Mouse (Mus musculus) adrenal gland, adult 2 months (tissue): ENCODE measurements at regions not wholly inside any gene's neighbourhood (a gene's known extent, or its start where the extent isn't known, plus 50 kb on each side); places are given as distances from the start of the nearest gene placed in this dataset.

ENCODE experiments used
- DNase-seq: peaks from one replicate; pipeline ENCODE4 v3.0.0; 2021

DNA sequence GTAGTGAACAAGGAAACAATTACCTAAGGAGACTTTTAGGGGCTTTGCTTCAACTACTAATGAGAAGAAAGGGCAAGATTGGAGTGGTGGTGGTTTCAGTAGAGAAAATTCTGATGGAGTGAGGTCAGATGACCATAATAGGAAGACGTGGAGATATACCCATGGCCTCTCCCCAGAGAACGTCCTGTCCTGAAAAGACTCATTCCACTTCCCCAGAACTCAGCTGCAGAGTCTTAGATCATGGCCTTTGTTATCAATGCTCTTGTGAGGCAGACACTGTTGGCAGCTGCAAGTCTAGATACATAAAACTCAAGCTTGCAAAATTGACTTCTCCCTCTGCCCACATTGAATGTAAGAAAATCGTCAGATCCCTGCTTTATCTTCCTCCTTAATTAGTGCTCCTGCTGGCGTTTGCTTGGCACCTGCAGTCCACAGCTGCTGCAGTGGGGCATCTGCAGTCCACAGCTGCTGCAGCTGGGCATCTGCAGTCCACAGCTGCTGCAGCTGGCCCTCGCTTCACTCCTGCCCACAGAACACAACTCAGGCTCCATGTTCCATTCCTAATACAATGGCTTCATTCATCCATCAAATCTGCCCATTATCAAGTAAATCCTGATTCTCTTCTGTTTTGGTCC lies 162.5 kb downstream of the Cxcl12 start:
- no peak for DNase-seq

DNA sequence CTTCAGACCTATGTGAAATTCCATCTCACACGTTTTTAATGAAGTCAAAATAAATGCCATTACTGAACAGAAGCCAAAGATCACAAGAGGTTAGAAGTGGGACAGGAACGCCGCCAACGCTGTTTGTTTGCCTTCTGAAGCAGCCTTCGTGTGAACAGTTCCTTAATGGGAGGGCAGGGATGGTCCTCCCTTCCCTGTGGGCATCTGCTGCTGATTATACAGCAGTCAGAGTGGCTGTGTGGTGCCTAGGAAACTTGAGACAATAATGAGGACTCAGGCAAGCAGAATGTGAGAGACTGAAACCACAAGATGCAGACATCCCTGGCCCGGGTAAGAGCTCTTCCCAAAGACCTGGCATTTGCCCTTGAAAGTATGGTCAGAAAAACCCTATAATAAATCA lies 164.3 kb downstream of the Cxcl12 start:
- no peak for DNase-seq

DNA sequence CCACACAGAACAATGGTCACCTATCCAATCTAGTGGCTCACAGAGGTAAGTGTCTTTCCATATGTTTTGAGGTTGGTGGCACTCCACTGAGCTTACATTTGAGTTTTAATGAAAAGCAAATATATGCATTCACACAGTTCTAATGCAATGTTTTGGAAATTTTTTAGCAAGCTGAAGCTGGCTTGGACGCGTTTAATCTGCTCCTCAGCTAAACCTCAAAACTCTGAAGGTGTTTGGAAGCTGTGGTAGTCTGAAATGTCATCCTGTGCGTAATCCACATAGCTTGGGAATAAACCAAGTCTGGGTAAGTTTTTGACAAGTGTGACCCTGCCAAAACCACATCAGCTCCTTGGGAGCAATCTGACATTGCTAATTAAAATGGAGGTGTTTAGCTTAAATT lies 173.8 kb downstream of the Cxcl12 start:
- DNase-seq: no peak

DNA sequence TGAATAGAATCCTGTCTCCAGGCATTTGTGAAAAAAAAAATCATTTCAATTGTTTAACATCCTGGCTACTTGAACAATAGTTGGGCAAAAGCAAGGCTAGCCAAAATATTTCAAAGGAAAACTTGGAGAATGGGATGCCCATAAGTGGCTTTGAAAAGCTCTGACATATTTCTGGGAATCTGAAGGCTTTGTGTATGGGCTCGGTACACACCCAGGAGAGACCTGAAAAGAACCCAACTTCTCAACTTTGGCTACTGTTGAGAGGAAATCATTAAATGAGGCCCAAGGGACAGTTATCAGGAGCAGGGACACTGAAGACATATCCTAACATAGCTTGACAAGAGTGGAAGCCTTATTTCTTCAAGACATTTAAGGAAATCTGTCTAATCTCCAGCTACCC lies 179.0 kb downstream of the Cxcl12 start:
- DNase-seq: no peak

DNA sequence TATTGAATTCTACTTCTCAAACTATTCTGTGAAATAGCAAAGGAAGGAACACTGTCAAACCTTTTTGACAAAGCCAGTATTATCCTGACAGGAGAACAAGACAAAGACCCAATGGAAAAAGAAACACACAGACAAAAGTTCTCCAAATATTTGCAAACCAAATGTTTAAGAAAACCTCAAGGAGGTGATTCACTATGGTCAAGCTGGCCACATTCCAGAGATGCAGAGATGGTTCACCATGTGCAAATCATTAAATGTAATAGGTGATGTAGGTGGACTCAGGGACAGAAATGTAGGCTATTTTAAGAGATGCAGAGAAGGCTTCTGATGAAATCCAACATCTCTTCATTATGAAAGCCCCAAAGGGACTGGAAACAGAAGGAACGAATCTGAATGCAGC lies 183.5 kb downstream of the Cxcl12 start:
- no peak for DNase-seq

DNA sequence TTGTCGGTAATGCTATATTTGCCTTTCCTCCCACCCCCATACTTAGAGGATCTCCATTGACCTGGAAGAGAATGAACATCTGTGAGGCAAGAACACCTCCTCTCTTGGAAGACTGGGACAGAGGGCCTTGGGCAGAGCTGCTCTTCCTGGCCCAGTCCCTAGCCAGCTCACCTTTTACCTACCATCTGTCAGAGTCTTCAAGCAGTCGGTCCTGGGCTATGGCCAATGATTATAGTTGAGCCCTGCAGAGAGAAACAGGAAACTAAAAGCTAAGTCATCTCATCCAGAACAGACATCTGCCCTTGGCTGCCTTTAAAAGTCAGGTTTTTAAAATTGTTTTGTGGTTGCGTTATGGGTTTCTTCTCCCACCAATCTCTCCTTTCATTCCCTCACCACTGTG lies 184.8 kb downstream of the Cxcl12 start:
- no peak for DNase-seq

DNA sequence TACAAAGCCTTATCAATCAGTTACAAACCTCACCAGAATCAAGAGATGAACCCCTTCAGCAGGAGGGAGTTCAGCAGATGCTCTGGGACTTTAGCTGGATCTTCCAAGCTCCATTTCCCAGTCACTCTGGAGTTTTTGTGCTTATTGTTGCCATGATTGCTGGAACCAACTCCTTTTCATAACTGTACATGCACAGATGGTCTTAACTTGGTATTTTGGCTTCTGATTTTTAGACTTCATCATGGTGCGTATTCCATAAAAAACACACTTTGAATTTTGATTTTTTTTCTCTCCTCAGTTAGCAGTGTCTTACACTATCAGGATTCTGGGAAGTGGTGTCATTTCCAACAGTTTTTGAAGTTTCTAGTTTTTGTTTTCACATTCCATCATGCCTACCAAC lies 187.8 kb downstream of the Cxcl12 start:
- no peak for DNase-seq

DNA sequence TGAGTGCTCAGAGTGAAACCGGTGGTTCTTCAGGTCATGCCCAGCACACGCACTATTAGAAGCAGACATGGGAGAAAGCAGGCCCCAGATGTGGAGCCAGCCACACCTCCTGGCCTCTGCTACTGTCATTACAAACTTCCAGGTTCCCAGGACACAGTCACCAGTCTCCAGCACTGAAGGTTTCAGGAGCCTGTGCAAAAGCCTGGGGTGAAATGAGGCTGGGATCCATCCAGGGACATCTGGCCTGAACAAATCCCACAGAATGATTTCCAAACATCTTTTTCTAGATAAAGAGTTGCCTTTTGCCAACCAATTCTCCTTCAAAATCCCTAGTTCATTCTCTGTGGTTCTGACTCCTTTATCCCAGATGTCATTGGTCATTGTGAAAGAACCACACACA lies 191.1 kb downstream of the Cxcl12 start:
- no peak for DNase-seq

DNA sequence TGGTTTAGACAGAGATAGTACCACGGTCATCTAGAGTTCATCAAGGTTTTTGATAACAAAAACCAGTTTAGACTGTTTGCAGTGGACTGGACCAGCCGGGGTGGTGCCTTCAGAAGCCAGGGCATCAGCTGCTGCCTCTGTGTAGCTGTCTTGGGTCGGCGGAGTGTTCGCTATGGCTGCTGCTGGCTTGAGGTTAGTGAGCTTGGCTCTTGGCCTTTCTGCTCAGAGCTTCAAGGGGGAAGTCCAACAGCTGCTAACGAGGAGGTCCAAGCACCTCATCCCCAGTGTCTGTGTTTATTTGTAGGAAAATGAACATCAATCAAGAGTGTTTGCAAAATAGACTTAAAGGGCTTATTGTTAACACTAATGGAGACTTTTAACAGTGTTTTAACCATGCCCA lies 198.2 kb downstream of the Cxcl12 start:
- DNase-seq: no peak

DNA sequence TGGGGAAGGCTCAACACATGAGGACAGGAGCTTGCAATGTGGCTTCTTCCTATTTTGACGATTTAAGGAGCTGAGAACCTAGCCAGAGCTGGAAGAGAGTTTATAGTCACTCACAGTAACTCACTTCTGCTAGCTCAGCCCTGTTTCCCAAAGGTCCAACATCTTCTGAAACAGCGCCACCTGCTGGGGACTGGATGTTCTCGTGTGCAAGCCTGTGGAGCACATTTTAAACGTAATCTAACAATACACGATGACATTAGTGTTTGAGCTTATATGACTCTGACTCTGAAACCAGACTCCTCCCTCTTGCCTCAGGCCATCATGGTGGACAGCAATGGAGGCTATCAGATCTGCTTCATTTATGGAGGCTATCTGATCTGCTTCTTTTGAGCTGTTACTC lies 207.7 kb downstream of the Cxcl12 start:
- DNase-seq: no peak

DNA sequence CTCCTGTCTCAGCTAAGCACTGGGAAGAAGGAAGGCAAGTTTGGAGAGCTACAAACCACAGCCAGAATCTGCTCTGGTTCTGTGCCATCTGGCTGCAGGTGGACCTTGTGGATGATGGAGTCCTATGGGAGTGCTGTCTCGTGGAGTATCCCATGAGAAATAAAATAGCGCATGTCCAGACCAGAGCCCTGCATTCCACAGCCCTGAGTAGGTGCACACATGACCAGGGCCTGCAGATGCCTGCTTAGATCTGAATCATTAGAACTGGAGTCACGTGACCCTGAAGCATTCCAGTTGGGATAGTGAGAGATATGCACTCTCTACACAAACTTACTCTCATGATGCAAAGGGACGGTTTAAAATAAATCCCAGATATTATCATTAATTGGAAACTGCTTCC lies 211.6 kb downstream of the Cxcl12 start:
- DNase-seq: no peak

DNA sequence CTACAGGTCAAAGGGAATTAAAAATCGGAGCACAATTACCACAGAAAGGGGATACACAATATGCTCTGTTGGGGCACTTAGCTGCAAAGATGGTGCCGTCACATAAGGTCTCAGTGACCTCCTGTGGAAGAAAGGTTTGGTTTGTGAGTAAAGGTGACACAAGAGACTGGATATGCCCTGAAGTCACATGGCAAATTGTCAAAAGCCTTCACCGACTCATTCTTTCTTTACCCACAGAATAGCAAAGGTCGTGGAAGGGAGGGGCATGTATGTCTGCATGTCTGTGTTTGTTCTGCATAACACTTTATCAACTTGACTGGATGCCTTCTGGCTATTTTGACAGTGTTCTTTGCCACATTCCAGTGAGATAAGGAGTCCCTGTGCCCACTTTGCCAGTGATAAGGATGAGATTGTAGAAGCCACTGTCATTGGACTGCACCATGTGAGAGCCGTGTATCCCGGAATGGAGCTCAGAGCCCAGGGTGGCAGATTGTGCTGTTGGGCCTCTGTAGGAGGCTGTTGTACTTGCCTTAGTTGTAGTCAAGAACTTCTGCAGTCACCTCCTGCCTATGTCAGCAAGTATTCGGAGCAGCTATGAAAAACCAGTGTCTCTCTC lies 222.0 kb downstream of the Cxcl12 start:
- DNase-seq: no peak

DNA sequence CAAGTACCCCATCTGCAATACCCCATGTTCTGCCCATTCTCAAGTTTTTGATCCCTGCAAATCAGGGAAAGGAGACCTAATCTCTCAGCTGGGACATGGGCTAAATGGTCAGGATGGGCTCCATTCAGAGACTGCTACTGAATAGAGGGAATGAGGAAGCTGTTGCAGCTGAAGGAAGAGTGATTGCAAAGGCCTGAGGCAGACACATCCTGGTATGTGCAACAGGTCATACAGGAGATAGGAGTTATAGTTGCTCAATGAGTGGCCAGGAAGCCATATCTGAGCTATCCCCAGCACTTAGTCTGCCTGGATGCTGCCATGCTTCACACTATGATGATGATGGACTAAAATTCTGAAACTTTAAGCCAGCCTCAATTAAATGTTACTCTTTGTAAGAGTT lies 225.1 kb downstream of the Cxcl12 start:
- no peak for DNase-seq

DNA sequence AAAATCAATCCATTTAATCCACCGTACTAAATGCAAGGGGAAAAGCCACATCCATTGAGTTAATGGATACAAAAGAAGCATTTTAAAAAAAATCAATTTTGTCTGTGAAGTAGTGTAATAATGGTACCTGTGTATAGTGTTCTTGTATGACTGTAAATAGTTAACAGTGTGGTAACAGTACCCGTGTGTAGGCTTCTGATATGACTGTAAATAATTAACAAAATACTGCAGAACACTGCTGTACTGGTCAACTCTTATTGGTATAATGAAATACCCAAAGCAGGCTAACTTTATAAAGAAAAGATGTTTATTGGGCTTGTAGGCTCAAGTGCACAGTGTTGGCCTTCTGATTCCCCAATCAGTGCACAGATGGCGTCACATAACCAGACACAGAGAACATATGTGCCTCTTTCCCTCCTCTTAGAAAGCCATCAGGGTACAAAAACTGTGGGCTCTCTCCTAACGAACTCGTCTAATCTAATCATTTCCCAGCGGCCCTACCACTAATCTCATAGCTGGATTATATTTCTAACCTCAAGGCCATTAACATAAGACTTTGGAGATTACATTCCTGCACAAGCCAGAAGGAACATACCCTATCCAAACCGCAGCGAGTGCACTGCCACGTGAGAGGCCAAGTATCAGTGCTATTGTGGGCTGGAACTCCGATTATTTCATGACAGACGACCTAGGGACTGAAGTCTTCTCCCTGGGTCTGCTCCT lies 237.4 kb downstream of the Cxcl12 start:
- no peak for DNase-seq

DNA sequence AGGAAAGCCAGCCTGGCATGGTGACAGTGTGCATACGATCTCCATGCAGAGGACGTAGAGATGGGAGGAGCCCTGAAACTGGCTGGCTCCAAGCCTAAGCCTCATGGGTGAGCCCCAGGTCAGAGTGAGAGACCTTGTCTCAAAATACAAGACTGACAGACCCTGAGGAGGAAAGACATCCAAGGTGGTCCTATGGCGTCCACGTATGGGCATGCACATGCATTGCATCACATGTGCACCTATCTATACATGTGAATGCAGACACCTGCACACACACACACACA lies 237.9 kb downstream of the Cxcl12 start:
- no peak for DNase-seq

DNA sequence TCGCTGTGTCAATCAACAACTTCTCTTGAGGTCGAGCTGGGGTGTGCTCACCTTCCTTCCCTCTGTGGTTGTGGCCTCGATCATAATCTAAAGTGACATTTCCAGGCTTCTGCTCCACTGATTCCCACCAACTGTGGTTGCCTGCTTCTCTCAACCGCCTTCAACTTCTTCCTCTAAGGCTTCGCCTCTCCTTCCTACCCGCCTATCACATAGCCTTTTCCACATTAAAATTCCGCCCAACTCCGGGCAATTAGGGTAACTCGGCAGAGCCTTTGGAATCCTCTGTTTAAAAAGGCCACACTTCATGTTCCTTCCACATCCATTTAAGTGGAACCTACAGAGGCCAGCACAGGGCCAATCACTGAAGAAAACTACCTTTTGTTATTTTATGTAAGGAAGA lies 238.4 kb downstream of the Cxcl12 start:
- no peak for DNase-seq

DNA sequence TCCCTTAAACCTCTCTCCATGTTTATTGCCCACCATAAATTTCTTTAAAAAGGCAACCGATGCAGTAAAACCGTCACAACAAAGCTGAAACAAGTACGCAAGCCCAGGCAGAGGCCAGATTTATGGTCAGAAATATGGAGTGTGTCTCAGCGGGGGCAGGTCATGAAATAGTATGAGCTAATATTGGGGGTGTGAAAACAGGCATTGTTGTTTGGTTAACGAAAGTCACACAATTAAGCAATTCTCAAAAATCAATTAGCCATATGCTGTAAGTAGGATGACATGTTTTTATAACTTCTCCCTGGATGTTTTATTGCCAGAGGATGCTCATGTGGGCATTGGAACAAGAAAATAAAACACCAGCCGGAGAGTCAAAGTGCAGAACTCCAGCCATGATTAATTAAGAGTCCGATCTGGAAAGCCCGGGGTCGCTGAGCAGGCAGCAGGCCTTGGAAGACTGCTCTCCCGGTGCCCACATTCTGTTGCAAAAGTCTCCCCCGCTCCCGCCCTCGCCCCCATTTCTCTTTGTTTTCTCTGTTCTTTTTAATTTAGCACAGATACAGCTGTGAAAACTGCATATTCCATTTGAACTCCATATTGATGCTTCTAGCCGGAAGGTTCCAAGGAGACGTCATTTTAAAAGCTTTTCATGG lies 239.0 kb downstream of the Cxcl12 start:
- no peak for DNase-seq

DNA sequence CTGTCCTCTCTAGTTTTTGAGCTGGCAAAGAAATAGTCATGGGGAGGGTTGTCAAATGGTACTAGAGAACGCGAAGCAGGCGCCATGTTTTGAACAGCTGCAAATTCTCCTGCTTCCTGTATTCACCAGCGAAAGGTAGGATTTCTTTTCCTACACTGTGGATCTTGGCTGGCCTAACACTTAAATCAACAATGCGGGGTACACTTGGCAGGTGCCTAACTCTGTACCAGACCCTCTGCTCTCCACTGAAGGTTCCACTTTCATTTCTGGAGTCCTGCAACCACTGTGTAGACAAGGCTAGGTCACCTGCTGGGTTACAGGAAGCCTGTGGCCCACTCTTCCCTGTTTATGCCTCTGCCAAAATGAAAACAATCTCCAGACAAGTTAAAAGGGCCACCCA lies 239.6 kb downstream of the Cxcl12 start:
- no peak for DNase-seq

DNA sequence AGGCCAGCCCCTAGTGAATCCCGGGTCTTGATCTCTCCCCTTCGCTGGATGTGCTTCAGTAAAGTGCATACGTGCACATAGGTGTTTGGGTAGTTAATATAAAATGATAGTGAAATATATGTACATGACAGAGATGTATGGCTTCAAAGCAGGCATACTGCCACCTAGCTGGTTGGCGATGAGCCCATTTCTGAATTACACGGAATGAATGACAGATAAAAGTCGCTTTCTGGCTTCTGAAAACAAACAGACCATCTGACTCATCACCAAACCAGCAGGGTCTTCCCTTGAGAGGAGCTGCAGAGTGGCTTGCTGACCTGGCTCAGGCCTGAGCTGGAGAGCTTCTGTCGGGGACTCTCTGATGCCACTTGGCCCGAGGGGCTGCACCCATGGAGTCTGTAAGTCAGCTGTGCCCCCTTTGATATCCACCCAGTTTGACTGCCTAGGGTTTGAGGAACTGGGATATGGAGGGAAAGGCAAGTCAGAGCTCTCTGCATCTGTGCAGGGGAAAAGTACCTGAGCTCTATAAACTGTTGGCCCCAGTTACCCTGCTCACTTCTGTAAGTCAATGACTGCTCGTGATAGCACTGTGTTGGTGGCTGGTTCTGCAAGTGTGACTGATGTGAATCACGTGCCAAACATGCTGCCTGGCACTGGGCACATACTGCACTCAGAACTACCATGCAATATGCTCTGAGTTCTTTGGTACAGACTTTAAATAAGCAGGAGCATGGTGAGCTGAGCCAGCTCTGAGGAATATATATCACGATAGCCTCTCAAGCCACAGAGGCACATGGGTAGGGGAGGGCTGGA lies 240.8 kb downstream of the Cxcl12 start:
- peak; percentile 18 for DNase-seq

DNA sequence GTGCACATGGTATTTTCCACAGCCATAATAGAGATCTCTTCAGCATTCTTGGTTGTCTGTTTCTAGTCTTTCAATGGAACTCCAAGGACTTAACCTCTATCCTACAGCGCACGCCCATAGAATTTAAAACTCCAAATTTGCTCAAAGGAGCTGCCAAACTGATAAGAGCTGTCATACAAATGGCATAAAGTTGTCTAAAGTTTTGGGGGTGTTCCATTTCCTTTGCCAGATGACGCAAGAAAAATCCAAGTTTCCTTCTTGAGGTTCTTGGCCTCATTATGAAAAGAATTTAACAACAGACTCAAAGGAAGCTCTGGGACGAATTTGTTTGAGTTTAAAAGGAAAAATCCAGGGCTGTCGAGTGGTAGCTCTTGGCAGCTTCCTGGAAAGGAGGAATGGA lies 246.6 kb downstream of the Cxcl12 start:
- DNase-seq: no peak

DNA sequence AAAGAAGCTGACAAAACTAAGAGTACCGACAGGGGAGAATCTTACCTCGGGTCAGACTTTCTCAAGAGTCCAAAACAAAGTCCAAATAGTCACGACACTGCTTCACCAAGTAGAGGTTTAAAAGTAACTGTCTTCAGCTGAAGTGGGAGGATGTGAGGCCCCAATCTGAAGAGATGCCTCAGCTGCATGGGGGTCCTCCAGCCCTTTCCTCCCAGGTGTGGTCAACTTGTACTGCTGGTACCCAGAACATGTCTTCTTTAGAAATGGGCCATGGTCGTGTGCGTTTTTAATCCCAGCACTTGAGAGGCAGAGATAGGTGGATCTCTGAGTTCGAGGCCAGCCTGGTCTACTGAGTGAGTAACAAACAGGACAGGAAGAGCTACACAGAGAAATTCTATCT lies 247.6 kb downstream of the Cxcl12 start:
- no peak for DNase-seq

DNA sequence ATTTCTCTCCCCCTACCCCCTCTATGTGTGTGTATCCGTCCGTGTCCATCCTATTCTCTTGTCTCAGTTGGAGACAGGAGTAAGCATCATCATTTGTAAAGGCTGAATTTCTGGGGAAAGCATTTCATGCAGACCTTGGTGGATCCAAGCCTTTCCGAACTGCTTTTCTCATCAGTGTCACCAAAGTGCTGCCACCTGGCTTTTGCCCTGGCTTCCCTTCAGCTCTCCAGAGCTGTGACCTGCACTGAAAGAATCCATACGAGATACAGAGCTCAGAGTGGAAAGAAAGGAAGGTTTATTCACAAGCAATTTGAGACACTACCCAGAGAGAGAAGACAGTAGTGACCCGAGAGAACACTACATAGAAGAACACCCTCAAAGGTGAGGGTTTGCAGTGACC lies 248.1 kb downstream of the Cxcl12 start:
- no peak for DNase-seq
